Mouse (Mus musculus): ENCODE measurements at regions not wholly inside any gene's neighbourhood (a gene's known extent, or its start where the extent isn't known, plus 50 kb on each side); places are given as distances from the start of the nearest gene placed in this dataset.

DNA sequence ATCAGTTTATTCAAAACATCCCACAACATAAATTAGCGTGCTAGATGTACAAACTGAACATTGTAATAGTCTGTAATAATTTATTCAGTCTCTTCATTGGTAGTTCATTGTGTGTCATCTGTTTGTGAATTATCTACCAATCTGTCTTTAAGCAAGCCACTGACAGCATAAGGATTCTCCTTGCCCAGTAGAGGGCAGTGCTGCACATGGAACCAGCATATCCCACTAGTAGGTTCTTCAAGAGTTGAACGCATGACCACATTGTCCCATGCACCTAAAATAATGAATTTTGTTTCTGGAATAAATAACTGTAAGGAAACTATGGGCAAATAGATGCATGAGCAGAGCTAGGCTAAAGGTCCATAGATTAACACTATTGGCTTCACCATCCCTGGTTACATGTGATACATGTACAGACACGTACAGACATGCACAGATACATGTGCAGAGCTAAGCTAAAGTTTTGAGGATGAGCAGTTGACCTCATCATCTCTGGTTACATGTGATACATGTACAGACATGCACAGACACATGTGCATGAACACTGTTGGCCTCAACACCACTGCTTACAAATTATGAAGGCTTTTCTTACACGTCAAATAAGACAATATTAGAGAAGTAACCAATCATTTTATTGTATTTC lies 143.0 kb upstream of the Ctnnd2 start:
- ATAC-seq, result peak; percentile 67; the same call in 1 of the 2 replicates
- Histone ChIP-seq H3K9me3 (ENCODE audit: control insufficient read depth, low read length) (no peaks in the 10 kb centered on the region), H3K4me3 (ENCODE audit: low read length) (no peak overlapping the region), H3K9ac (ENCODE audit: low read depth, low read length) (no peak overlapping the region), H3K36me3 (ENCODE audit: control insufficient read depth, insufficient read depth, low read length) (no peaks in the 10 kb centered on the region), H3K4me2 (ENCODE audit: low read length) (no peak overlapping the region), H3K4me1 (ENCODE audit: control insufficient read depth, insufficient read depth, low read depth, low read length) (no peaks in the 10 kb centered on the region), H3K27me3 (replicated peaks; ENCODE audit: control insufficient read depth, insufficient read depth, low read length) (no peaks in the 10 kb centered on the region), H3K27ac (ENCODE audit: low read depth, low read length) (no peak overlapping the region)
- 51% methylated on average over 4 of the region's 4 CpGs for WGBS

- WGBS, result 91% methylated on average over 2 of the region's 2 CpGs
- H3K9ac ChIP-seq (ENCODE audit: low read depth, low read length), result no peak overlapping the region
- H3K36me3 ChIP-seq (ENCODE audit: control insufficient read depth, insufficient read depth, low read length), result no peaks in the 10 kb centered on the region
- H3K4me2 ChIP-seq (ENCODE audit: low read length), result no peak overlapping the region
- H3K27me3 ChIP-seq (replicated peaks; ENCODE audit: control insufficient read depth, insufficient read depth, low read length), result no peaks in the 10 kb centered on the region
- no peaks in the 10 kb centered on the region for H3K9me3 ChIP-seq (ENCODE audit: control insufficient read depth, low read length)
- no peaks in the 10 kb centered on the region for H3K4me1 ChIP-seq (ENCODE audit: control insufficient read depth, insufficient read depth, low read depth, low read length)
- ATAC-seq, result no peak
- no peak overlapping the region for H3K27ac ChIP-seq (ENCODE audit: low read depth, low read length)
- no peak overlapping the region for H3K4me3 ChIP-seq (ENCODE audit: low read length)
These were observed 137.0 kb upstream of the Ctnnd2 start for GRCm38 (mm10) chr15:30035367-30035766.

DNA sequence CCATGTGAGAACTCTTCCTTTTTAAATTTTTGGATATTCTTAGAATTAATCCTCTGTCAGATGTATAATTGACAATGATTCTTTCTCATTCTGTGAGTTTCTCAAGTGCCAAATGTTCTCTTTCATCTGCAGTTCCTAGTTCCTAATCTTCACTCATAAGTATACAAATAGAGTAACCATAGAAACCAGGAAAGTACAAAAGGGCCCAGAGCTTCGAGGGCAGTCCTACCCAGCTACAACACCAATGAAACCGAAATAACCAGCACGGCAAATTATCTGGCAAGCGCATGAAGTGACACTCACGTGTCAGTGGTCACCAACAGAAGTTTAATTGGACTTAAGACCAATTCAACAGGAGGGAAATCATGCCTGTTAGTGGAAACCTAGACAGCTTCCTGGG lies 121.5 kb upstream of the Ctnnd2 start:
- Histone ChIP-seq H3K4me1 (ENCODE audit: control insufficient read depth, insufficient read depth, low read depth, low read length) (no peaks in the 10 kb centered on the region), H3K36me3 (ENCODE audit: control insufficient read depth, insufficient read depth, low read length) (no peaks in the 10 kb centered on the region), H3K4me2 (ENCODE audit: low read length) (no peak overlapping the region), H3K9me3 (ENCODE audit: control insufficient read depth, low read length) (no peaks in the 10 kb centered on the region), H3K27ac (ENCODE audit: low read depth, low read length) (no peak overlapping the region), H3K4me3 (ENCODE audit: low read length) (no peak overlapping the region), H3K9ac (ENCODE audit: low read depth, low read length) (no peak overlapping the region), H3K27me3 (replicated peaks; ENCODE audit: control insufficient read depth, insufficient read depth, low read length) (no peaks in the 10 kb centered on the region)
- ATAC-seq, result no peak
- WGBS, result 58% methylated on average over 5 of the region's 5 CpGs

- Histone ChIP-seq H3K9ac (ENCODE audit: low read depth, low read length) (no peak overlapping the region), H3K27me3 (replicated peaks; ENCODE audit: control insufficient read depth, insufficient read depth, low read length) (no peaks in the 10 kb centered on the region), H3K4me3 (ENCODE audit: low read length) (no peak overlapping the region), H3K4me1 (ENCODE audit: control insufficient read depth, insufficient read depth, low read depth, low read length) (no peaks in the 10 kb centered on the region), H3K4me2 (ENCODE audit: low read length) (no peak overlapping the region), H3K27ac (ENCODE audit: low read depth, low read length) (no peak overlapping the region), H3K9me3 (ENCODE audit: control insufficient read depth, low read length) (no peaks in the 10 kb centered on the region), H3K36me3 (ENCODE audit: control insufficient read depth, insufficient read depth, low read length) (no peaks in the 10 kb centered on the region)
- ATAC-seq, result no peak
- WGBS, result 86% methylated on average over 7 of the region's 7 CpGs
These were observed 112.6 kb upstream of the Ctnnd2 start for GRCm38 (mm10) chr15:30059808-30060207.

- Histone ChIP-seq H3K9me3 (ENCODE audit: control insufficient read depth, low read length) (no peaks in the 10 kb centered on the region), H3K27me3 (replicated peaks; ENCODE audit: control insufficient read depth, insufficient read depth, low read length) (no peaks in the 10 kb centered on the region), H3K4me3 (ENCODE audit: low read length) (no peak overlapping the region), H3K27ac (ENCODE audit: low read depth, low read length) (no peak overlapping the region), H3K4me1 (ENCODE audit: control insufficient read depth, insufficient read depth, low read depth, low read length) (no peaks in the 10 kb centered on the region), H3K9ac (ENCODE audit: low read depth, low read length) (no peak overlapping the region), H3K4me2 (ENCODE audit: low read length) (no peak overlapping the region), H3K36me3 (ENCODE audit: control insufficient read depth, insufficient read depth, low read length) (no peaks in the 10 kb centered on the region)
- whole genome bisulfite sequencing, result 81% methylated on average over 3 of the region's 3 CpGs
- ATAC-seq, result no peak
These were observed 111.7 kb upstream of the Ctnnd2 start for GRCm38 (mm10) chr15:30060505-30061342.

- Histone ChIP-seq H3K27ac (ENCODE audit: low read depth, low read length) (no peak overlapping the region), H3K27me3 (replicated peaks; ENCODE audit: control insufficient read depth, insufficient read depth, low read length) (no peaks in the 10 kb centered on the region), H3K36me3 (ENCODE audit: control insufficient read depth, insufficient read depth, low read length) (no peaks in the 10 kb centered on the region), H3K4me3 (ENCODE audit: low read length) (no peak overlapping the region), H3K9me3 (ENCODE audit: control insufficient read depth, low read length) (no peaks in the 10 kb centered on the region; the same call in 1 of the 2 replicates), H3K9ac (ENCODE audit: low read depth, low read length) (no peak overlapping the region), H3K4me1 (ENCODE audit: control insufficient read depth, insufficient read depth, low read depth, low read length) (no peaks in the 10 kb centered on the region), H3K4me2 (ENCODE audit: low read length) (no peak overlapping the region)
- no peak for ATAC-seq
- 55% methylated on average over 2 of the region's 2 CpGs for WGBS
These were observed 100.7 kb upstream of the Ctnnd2 start for GRCm38 (mm10) chr15:30071668-30072067.

DNA sequence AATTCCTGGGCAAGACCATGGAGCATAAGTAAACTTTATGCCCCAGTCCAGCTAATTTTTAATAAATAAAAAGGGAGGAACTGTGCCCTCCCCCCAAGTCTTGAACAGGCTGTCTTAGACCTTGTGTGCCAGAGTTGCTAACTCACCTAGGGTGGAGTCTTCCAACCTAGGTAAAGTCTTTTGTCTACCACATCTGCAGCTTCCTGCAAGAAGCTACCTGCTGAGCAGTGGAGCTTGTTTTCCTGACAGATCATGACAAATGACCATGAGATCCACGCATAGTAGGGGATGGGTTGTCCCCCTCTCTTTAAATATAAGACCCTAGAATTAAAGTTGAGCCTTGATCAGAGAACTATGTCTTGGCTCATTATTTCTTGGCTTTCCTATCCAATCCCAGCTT lies 100.1 kb upstream of the Ctnnd2 start:
- Histone ChIP-seq H3K9me3 (ENCODE audit: control insufficient read depth, low read length) (no peaks in the 10 kb centered on the region; the same call in 1 of the 2 replicates), H3K27ac (ENCODE audit: low read depth, low read length) (no peak overlapping the region), H3K27me3 (replicated peaks; ENCODE audit: control insufficient read depth, insufficient read depth, low read length) (no peaks in the 10 kb centered on the region), H3K4me2 (ENCODE audit: low read length) (no peak overlapping the region), H3K4me1 (ENCODE audit: control insufficient read depth, insufficient read depth, low read depth, low read length) (no peaks in the 10 kb centered on the region), H3K9ac (ENCODE audit: low read depth, low read length) (no peak overlapping the region), H3K36me3 (ENCODE audit: control insufficient read depth, insufficient read depth, low read length) (no peaks in the 10 kb centered on the region), H3K4me3 (ENCODE audit: low read length) (no peak overlapping the region)
- WGBS, result 55% methylated on average over 1 of the region's 1 CpGs
- ATAC-seq, result no peak

GRCm38 (mm10) chr15:30087120-30087519 lies 85.3 kb upstream of the Ctnnd2 start:
- no peak overlapping the region for H3K9ac ChIP-seq (ENCODE audit: low read depth, low read length)
- H3K4me3 ChIP-seq (ENCODE audit: low read length), result no peak overlapping the region
- no peak overlapping the region for H3K4me2 ChIP-seq (ENCODE audit: low read length)
- 95% methylated on average over 6 of the region's 6 CpGs for WGBS
- no peaks in the 10 kb centered on the region for H3K36me3 ChIP-seq (ENCODE audit: control insufficient read depth, insufficient read depth, low read length)
- H3K27me3 ChIP-seq (replicated peaks; ENCODE audit: control insufficient read depth, insufficient read depth, low read length), result no peaks in the 10 kb centered on the region
- no peaks in the 10 kb centered on the region for H3K4me1 ChIP-seq (ENCODE audit: control insufficient read depth, insufficient read depth, low read depth, low read length)
- no peak for ATAC-seq
- H3K9me3 ChIP-seq (ENCODE audit: control insufficient read depth, low read length), result no peaks in the 10 kb centered on the region; the same call in 1 of the 2 replicates
- H3K27ac ChIP-seq (ENCODE audit: low read depth, low read length), result no peak overlapping the region

DNA sequence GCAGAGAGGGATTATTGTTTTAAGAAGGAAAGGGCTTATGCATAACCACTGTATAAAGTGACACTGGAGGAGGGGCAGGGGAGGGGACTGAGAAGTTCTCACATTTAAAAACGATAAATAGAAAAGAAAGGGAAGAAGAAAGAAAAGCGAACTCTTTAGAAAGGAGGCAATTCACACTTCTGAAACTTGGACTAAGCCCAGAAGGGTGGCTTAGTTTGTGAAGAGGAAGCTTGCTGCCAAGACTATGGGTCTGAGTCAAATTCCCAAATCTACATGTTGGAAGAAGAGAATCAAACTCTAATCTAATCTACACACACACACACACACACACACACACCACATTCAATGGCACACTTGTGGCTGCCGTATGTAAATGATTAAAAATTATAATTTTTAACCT lies 50.3 kb upstream of the Ctnnd2 start:
- ATAC-seq, result no peak
- 64% methylated on average over 3 of the region's 3 CpGs for WGBS
- Histone ChIP-seq H3K4me3 (ENCODE audit: low read length) (no peak overlapping the region), H3K9ac (ENCODE audit: low read depth, low read length) (no peak overlapping the region), H3K4me2 (ENCODE audit: low read length) (no peak overlapping the region), H3K36me3 (ENCODE audit: control insufficient read depth, insufficient read depth, low read length) (no peaks in the 10 kb centered on the region), H3K4me1 (ENCODE audit: control insufficient read depth, insufficient read depth, low read depth, low read length) (no peaks in the 10 kb centered on the region), H3K9me3 (ENCODE audit: control insufficient read depth, low read length) (no peaks in the 10 kb centered on the region), H3K27ac (ENCODE audit: low read depth, low read length) (no peak overlapping the region), H3K27me3 (replicated peaks; ENCODE audit: control insufficient read depth, insufficient read depth, low read length) (no peaks in the 10 kb centered on the region)

Data from hindbrain, embryonic 16.5 days (tissue).